Mouse (Mus musculus): Measurements from ENCODE around the gene Rad51b. TPM values are rescaled to one million over a fixed set of nuclear protein-coding genes. Genes with fewer than 3 reads are reported as not detected.
A peak's percentile ranks its signal among the peaks of the same experiment; 100 is the strongest.
"Not testable (repeated sequence)": the region's sequence is repeated elsewhere in the genome, so short reads cannot be mapped to it uniquely, and the experiment has no call there.

The Rad51b gene
- total RNA-seq, 1 experiment from 2014 or later, result 12.7 TPM

DNA sequence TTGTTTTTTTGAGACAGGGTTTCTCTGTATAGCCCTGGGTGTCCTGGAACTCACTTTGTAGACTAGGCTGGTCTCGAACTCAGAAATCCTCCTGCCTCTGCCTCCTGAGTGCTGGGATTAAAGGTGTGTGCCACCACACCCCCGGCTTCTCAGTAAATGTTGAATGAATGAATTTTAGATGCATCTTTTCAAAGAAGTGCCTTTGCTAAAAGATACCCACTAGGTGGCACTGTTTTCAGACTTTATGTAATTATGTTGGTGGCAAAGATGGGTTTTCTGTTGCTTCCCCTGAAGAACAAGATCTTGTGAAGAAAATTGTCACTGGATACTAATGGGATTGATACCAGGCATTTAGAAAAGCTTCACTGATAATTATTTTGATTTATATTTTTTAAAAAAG, 25.5 kb downstream of the Rad51b start:
- not testable (repeated sequence) for ATAC-seq (replicated peaks in 1 of 2; ENCODE audit: insufficient read depth in 1 of 2, low FRiP score in 2 of 2, low TSS enrichment in 1 of 2, low read depth in 1 of 2, poor library complexity in 2 of 2, severe bottlenecking in 2 of 2)

DNA sequence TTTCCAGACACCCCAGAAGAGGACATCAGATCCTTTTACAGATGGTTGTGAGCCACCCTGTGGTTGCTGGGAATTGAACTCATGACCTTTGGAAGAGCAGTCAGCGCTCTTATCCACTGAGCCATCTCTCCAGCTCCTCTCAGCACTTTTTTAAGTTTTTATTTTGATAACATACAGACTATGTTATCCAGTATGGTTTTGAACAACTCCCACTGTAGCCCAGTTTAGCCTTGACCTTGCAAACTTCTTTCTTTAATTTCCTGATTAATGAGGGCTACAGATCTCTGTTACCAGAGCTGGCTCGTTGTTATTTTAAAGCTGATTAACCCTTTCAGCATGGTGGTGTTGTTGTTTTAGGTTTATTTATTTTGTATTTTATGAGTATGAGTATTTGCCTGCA, 29.2 kb downstream of the Rad51b start:
- ATAC-seq (replicated peaks in 1 of 2; ENCODE audit: insufficient read depth in 1 of 2, low FRiP score in 2 of 2, low TSS enrichment in 1 of 2, low read depth in 1 of 2, poor library complexity in 2 of 2, severe bottlenecking in 2 of 2), result no peak

DNA sequence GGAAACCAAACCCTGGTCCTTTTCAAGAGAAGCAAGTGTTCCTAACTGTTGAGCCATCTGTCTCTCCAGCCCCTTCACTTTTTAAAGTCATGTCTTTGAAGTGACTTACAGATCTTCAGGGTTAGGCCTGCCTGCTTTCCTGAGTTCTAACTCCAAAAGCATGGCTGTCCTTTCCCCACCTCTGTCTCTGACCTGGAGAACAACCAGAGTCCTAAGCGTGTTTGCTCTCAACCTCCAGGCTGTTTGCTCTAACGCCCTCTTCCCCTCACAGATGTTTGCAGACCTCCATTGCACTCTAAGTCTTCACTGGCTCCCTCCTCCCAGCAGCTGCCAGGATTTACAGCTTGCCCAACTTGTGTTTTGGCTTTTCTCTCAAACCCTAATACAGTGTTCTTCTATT, 29.7 kb downstream of the Rad51b start:
- ATAC-seq (replicated peaks in 1 of 2; ENCODE audit: insufficient read depth in 1 of 2, low FRiP score in 2 of 2, low TSS enrichment in 1 of 2, low read depth in 1 of 2, poor library complexity in 2 of 2, severe bottlenecking in 2 of 2), result no peak

DNA sequence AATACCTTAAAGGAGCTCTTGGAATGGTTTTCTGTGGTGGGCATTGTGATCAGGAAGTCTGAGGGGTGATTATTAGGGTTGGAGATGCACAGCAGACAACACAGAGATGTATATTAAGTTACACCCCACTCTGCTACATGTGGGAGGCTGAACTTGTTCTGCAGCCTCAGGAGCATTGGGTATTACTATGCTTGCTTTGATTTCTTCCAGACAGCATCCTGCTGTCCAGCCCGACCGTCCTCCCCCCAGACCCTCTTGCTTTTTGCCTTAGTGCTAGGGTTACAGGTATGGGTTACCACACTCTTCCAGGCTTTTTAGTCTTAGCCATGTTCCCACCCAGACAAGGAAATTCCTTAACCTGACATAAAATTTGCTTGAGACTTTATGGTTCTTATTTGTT, 30.8 kb downstream of the Rad51b start:
- no peak for ATAC-seq (replicated peaks in 1 of 2; ENCODE audit: insufficient read depth in 1 of 2, low FRiP score in 2 of 2, low TSS enrichment in 1 of 2, low read depth in 1 of 2, poor library complexity in 2 of 2, severe bottlenecking in 2 of 2)

DNA sequence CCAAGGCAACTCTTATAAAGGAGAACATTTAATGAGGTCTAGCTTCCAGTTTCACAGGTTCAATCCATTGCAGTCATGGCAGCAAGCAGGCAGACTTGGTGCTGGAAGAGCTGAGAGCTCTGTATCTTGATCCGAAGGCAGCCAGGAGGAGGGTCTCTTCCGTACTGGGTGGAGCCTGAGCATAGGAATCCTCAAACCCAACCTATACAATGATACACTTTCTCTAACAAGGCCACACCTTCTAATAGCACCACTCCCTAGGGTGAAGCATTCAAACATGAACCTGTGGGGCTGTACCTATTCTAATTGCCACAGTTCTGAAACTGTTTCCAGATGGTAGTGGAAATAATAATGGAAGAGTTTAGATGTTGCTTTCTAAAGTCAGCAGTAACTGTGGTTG, 33.5 kb downstream of the Rad51b start:
- no peak for ATAC-seq (replicated peaks in 1 of 2; ENCODE audit: insufficient read depth in 1 of 2, low FRiP score in 2 of 2, low TSS enrichment in 1 of 2, low read depth in 1 of 2, poor library complexity in 2 of 2, severe bottlenecking in 2 of 2)

DNA sequence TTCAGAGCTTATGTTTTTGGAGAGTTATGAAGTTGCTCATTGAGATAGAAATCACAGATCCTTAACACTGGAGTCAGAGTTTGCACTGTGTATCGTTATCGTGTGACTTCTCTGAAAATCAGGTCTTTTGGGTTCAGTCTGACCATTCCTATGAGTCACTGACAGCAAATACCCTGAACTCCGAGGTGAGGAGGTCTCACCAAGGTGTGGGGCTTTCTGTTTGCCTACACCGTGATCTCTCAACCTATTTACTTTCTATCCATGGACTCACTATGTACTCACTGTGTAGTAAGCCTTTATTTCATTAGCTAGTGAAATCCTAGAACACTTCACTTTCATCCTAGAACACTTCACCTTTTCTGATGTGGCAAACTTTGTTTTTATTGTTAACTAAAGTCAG, 34.6 kb downstream of the Rad51b start:
- no peak for ATAC-seq (replicated peaks in 1 of 2; ENCODE audit: insufficient read depth in 1 of 2, low FRiP score in 2 of 2, low TSS enrichment in 1 of 2, low read depth in 1 of 2, poor library complexity in 2 of 2, severe bottlenecking in 2 of 2)

DNA sequence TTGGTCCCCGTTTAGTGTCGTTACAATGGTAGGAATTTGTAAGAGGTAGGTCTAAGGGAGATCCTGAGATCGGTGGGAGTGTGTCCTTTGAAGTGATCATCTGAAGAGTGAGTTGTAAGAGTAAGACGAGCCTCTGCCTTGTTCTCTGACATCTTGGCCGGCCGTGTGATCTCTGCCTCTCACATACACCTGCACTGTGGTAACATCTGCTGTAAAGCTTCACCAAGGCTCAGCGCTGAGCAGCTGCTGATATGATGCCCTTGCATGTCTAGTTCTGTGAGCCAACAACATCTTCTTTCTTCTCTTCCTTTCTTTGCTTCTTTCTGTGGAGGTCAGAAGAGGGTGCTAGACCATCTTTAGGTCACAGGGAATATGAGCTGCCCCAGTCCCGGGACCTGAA, 41.7 kb downstream of the Rad51b start:
- no peak for ATAC-seq (replicated peaks in 1 of 2; ENCODE audit: insufficient read depth in 1 of 2, low FRiP score in 2 of 2, low TSS enrichment in 1 of 2, low read depth in 1 of 2, poor library complexity in 2 of 2, severe bottlenecking in 2 of 2)

DNA sequence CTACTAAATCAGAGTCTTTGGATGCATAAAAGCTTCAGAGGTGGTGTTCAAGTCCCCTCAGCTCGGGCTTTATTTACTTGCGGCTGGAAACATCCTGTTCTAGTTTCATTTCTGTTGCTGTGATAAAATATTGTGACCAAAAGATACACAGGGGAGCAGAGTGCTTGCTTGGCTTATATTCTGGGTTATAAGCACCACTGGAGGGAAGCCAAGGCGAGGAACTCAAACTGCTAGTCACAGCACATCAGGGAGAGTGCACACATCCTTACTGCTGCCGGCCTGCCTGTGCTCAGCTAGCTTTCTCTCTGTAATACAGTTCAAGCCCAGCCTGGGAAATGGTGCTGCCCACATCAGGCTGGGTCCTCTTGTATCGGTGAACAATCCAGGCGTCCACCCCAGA, 43.4 kb downstream of the Rad51b start:
- ATAC-seq (replicated peaks in 1 of 2; ENCODE audit: insufficient read depth in 1 of 2, low FRiP score in 2 of 2, low TSS enrichment in 1 of 2, low read depth in 1 of 2, poor library complexity in 2 of 2, severe bottlenecking in 2 of 2), result no peak

DNA sequence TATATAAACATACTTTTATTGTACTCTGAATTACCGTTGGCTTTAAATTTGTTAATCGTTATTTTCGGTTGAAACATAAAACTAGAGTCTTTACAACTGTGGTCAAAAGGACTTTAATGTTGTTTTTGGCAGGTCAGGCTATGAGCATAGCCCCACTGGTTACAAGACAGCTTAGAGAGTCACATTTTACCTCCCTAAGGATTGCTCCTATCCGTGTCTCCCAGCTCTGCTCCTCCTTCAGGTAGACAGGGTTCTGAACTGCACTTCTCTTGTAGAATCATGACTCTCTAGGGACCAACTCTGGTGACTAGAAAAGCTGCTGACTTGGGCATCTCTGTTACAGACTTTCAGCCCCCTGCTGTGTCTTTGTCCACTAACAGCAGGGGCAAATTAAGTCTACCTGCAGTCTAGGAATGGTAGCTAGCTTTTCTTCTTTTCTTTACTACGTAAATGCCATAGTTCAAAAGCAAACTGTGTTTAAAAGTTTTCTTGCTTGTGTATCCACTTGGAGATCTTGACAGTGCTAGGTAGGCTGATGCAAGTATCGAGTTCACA, 44.3 kb downstream of the Rad51b start:
- ATAC-seq (replicated peaks in 1 of 2; ENCODE audit: insufficient read depth in 1 of 2, low FRiP score in 2 of 2, low TSS enrichment in 1 of 2, low read depth in 1 of 2, poor library complexity in 2 of 2, severe bottlenecking in 2 of 2), result no peak

DNA sequence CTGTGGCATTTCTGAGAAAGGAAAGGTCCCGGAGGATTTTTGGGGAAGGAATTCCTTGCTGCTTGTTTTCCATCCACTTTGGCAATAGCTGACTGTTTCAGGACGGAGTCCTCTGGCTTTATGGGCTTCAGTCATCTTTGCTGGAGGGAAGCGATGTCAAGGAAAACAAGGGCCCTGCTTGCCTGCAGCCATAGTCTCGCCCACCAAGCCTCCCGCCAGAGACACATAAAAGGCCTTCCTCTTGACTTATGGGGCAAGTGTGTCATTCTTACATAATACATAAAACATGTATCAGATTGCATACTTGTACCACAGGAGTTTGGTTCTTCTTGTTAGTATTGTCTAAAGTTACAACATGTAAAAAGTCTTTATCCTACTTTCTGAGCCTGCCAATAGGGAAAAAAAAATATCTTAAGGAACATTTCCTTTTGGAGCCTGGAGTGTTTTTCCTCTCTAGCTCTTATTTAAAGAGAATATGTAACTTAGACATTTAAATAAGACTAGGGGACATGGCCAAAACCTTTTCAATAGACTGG, 49.2 kb downstream of the Rad51b start:
- ATAC-seq (replicated peaks in 1 of 2; ENCODE audit: insufficient read depth in 1 of 2, low FRiP score in 2 of 2, low TSS enrichment in 1 of 2, low read depth in 1 of 2, poor library complexity in 2 of 2, severe bottlenecking in 2 of 2), result no peak

DNA sequence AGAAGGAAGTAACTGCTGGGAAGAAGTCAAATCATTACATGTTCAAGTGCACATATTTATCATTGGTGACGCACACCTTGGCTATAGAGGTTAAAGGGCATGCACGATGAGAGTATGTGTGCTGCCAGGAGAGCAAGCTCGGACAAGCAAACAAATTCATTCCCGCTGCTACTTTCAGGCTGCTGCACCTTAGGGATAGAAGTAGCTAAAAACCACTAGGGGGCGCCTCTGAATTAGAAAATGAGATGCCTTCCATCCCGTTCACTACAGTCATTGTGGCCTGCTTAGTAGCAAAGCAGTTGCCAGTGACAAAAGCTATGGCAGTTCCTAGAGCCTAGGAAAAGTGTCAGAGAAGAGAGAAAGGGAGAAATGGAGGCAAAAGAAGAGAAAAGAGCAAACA, 50.6 kb downstream of the Rad51b start:
- peak; percentile 60 to 77; a peak in 2 of 4 replicates for ATAC-seq (replicated peaks in 1 of 2; ENCODE audit: insufficient read depth in 1 of 2, low FRiP score in 2 of 2, low TSS enrichment in 1 of 2, low read depth in 1 of 2, poor library complexity in 2 of 2, severe bottlenecking in 2 of 2)

DNA sequence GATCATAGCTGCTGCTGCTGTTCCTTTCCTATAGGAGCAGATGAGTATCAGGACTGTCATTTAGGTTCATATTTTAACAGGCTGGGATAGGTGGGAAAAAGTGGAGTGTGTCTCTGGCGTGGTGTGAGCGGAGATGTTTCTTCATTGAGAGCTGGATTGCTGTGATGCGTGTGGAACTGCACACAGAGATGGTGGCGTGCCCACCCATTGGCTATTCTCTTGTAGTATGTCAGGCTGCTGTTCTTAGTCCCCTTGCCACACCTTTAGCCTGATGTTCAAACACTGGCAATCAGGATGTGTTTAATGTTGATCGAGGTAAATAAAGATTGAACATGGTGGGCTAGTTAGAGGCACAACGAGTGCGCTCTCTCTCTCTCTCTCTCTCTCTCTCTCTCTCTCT, 54.4 kb downstream of the Rad51b start:
- ATAC-seq (replicated peaks in 1 of 2; ENCODE audit: insufficient read depth in 1 of 2, low FRiP score in 2 of 2, low TSS enrichment in 1 of 2, low read depth in 1 of 2, poor library complexity in 2 of 2, severe bottlenecking in 2 of 2), result no peak

DNA sequence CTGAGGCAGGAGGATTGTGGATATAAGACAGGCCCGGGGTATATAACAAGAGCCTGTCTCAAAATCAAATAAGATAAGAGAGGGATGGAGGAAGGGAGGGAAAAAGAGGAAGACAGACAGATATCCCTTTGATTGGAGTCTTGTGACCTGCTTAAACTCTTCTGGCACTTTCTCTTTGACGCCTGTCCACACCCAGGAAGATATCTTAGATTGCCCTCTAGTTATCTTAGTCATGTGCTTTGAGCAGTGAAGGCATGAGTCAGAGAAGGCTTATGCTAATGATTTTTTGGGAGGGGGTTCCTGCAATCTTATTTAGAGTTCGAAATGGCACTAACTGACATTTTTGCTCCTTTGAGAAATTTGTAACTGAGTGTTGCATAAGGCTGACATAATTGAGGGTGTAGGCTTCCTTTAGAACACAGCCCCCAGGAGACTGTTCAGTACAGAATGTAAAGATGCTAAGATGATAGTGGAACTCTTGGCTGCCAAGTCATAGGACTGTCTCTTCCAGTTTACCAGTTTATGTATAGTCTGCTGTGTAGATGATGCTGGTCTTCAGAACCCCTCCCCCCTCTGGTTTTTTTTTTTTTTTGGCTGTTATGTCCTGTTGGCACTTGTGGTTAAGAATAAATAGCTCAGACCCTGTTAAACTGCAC, 55.1 kb downstream of the Rad51b start:
- no peak; a peak in 1 of 4 replicates for ATAC-seq (replicated peaks in 1 of 2; ENCODE audit: insufficient read depth in 1 of 2, low FRiP score in 2 of 2, low TSS enrichment in 1 of 2, low read depth in 1 of 2, poor library complexity in 2 of 2, severe bottlenecking in 2 of 2)

DNA sequence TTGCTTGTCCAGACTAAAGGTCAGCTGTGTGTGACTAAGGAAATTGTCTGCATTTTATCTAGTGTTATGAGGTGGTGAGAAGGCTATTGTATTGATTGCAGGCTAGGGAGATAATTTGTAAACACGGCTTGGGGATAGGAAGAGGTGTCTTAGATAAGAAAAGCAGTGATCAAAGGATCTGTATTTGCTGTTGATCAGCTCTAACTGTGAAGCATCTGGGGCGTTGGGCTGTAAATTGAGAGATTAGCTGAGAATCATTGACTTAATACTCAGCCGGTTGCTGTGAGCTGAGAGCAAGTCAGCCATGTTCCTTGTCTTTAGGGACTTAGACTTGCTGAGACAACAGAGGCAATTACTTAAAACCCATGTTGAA, 55.6 kb downstream of the Rad51b start:
- ATAC-seq (replicated peaks in 1 of 2; ENCODE audit: insufficient read depth in 1 of 2, low FRiP score in 2 of 2, low TSS enrichment in 1 of 2, low read depth in 1 of 2, poor library complexity in 2 of 2, severe bottlenecking in 2 of 2), result no peak

DNA sequence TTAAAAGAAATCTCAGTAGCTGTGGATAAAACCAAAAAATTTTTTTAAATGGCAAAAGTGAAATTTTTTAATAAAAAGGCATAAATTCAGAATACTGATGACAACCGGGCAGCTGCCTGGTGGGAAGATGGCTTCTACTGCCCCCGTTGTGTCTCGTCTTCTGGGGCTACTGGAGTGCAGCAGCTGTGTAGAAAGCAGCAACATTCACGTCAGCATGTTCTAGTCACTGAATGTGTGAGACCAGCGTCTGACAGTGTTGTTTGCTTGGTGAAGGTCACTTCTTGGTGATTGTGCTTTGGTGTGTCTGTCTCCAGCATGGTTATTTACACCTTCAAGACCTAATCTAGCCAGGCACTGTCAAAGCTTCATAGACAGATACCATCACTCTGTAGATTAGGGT, 56.3 kb downstream of the Rad51b start:
- no peak for ATAC-seq (replicated peaks in 1 of 2; ENCODE audit: insufficient read depth in 1 of 2, low FRiP score in 2 of 2, low TSS enrichment in 1 of 2, low read depth in 1 of 2, poor library complexity in 2 of 2, severe bottlenecking in 2 of 2)

DNA sequence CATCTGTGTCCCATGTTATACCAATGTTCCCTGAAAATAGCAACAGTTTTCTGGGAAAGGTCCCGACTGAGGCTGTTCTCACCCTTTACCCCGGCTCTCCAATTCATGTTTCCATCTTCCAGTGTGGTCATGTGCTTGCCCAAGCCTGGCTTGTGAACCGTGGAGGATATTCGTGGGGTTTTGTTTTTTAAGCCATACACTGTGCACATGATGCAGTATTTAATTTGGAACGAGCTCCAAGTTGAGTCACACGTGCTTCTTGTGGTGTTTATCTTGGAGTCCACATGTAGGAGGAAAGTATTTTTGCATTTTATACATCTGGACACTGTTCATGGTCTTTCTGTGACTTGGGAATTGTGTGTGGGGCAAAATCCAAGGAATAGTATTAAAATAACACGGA, 57.5 kb downstream of the Rad51b start:
- no peak for ATAC-seq (replicated peaks in 1 of 2; ENCODE audit: insufficient read depth in 1 of 2, low FRiP score in 2 of 2, low TSS enrichment in 1 of 2, low read depth in 1 of 2, poor library complexity in 2 of 2, severe bottlenecking in 2 of 2)

DNA sequence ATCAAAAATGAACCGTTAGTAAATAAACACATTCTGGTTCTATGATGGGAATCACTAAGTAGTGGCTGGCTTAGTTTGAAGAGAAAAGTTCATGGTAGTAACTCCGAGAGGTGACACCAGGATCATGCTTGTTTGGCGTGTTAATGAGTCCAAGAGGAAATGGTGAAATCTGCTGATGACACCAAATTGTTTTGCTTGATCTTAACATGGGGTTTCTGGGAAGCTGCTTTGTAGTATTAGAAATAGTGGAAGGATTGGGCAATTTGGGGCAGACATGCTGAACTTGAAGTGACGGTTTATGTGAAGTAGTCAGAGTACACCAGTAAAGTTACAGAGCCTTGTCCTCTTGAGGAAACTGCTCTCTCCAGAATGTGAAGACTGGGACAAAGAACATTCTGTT, 59.1 kb downstream of the Rad51b start:
- no peak for ATAC-seq (replicated peaks in 1 of 2; ENCODE audit: insufficient read depth in 1 of 2, low FRiP score in 2 of 2, low TSS enrichment in 1 of 2, low read depth in 1 of 2, poor library complexity in 2 of 2, severe bottlenecking in 2 of 2)

DNA sequence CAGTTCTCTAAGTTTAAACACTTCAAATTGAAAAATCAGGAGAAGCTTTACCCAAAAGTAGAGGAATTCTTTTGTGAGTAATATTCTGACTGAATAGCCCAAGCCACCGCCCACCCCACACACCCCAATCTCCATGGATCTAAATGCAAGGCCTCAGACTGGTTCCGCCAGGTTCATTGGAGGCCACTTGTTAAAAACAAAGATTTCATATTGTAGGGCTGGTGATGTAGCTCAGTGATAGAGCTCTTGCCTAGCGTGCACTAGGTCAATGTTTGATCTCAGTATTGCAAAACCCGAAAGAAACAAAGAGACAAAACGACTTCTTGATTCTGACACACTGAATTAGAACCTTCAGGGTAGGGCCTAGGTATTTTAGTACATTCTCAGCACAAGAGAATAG, 60.5 kb downstream of the Rad51b start:
- no peak for ATAC-seq (replicated peaks in 1 of 2; ENCODE audit: insufficient read depth in 1 of 2, low FRiP score in 2 of 2, low TSS enrichment in 1 of 2, low read depth in 1 of 2, poor library complexity in 2 of 2, severe bottlenecking in 2 of 2)

DNA sequence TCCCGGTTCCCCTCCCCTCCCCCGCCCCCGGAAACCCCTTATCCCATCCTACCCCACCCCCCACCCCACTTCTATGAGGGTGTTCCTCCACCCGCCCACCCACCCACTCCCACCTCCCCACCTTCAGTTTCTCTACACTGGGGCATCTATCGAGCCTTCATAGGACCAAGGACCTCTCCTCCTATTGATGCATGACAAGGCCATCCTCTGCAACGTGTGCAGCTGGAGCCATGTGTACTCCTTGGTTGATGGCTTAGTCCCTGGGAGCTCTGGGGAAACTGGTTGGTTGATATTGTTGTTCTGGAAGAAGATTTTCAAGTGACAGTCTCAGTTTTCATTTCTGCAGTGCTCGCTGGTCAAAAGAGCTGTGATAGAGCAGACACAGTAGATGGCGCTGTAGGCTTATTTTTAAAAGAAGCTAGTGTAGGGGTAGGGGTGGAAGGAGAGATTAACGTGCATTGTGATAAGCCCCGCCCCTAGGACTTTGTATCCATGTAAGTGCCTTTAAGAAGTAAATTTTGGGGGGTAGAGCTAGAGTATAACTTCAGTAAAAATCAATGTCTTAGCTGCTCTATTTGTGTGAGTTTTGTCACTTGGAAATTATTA, 61.6 kb downstream of the Rad51b start:
- ATAC-seq (replicated peaks in 1 of 2; ENCODE audit: insufficient read depth in 1 of 2, low FRiP score in 2 of 2, low TSS enrichment in 1 of 2, low read depth in 1 of 2, poor library complexity in 2 of 2, severe bottlenecking in 2 of 2), result peak; percentile 81 to 82; a peak in 3 of 4 replicates

Data from hematopoietic stem cell, adult 5-6 weeks (primary cell).